Mouse (Mus musculus) T-helper 1 cell (primary cell): ENCODE results near the gene Arid3b.

Experiments used
- in situ Hi-C: fragments of 300-600 bp; cut with MboI, MseI; formaldehyde crosslinking; loops from one replicate; pipeline ENCODE4 v1.15.1; 2025; ENCODE audit warnings: high pct_unique_total_duplicates

Arid3b gene

DNA sequence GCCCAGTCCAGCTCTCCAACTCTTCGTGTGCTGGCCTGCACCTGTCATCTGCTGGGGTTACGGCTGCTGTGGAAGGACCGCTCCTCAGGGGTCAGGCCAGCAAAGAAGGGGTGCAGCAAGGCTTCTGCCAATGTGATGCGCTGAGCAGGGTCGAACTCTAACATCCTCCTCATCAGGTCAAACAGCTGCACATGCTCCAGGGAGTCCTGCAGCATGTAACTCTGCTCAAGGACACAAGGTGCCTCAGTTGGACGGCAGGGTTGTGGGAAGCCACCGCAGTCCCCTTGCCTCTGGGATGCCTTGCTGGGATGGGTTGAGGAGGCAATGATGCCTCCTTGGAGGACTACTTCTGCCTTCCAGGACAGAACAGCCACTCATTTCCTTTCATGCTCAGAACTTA is 85.7 kb downstream of the Arid3b start:
- in situ Hi-C loops = loop anchor here (10.0 kb wide), 1 partner anchor 86 kb away; no protein-coding TSS in a partner anchor

DNA sequence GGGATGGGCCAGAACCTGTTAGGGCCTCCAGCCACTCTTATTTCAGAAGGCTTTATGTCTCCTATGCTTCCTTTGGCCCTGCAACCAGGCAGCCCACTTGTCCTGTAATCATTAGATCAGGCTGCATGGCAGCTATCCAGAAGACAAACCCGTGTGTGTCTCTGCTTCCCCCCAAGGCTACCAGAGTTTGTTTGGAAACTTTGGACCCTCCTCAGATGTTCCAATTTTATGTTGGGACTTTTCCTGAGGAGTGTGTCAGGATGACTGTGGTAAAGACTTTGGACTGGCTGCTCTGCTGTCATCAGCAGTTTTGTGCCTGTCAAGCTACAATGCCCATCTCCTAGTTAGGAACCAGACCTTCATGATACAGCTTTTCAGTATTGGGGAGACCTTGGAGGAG is 87.8 kb downstream of the Arid3b start:
- in situ Hi-C loops = no loop called here

DNA sequence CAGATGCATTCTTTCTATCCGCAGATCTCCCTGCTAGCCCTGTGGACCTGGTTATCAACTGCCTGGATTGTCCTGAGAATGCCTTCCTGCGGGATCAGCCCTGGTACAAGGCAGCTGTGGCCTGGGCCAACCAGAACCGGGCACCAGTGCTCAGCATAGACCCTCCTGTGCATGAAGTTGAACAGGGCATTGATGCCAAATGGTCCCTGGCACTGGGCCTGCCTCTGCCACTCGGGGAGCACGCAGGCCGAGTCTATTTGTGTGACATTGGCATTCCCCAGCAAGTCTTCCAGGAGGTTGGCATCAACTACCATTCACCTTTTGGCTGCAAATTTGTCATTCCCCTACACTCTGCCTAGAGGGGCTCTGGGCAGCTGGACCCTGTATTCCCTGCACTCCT is 88.5 kb downstream of the Arid3b start:
- in situ Hi-C loops = no loop called here

DNA sequence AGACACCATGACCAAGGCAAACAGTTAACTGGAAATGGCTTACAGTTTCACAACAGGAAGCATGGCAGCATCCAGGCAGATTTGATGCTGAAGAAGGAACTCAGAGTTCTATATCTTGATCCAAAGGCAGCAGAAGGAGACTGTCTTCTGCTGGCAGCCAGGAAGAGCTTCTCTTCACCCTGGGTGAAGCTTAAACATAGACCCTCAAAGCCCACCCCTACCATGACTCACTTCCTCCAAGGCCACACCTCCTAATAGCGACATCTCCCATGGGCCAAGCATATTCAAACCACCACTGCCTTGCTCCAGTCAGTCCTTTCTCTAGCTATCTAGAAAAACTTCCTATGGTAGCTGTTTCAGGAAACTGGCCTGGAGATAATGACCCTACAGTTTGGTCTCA is 89.5 kb downstream of the Arid3b start:
- in situ Hi-C loops = no loop called here

DNA sequence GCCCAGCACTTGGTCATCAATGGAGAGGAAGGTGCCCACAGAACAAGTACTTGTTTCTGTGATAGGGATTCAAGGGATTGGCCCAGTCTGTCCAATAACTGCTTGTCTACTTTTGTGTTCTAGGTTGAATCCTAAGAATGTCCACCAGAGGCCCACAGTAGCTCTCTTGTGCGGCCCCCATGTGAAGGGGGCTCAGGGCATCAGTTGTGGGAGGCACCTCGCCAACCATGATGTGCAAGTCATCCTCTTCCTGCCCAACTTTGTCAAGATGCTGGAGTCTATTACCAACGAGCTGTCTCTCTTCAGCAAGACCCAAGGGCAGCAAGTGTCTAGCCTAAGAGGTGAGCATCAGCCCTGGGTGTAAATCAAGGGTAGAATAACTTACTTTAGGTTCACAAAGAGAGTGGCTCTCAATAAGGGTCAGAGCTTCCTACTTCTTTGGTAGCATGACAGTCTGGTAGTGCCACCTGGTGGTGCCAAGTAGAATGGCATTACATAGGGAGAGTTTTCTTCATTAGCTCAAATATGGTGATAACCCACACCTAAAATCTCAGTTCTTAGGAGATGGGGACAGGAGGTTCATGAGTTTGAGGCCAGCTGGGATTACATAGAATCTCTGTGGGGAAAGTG is 92.0 kb downstream of the Arid3b start:
- in situ Hi-C loops = no loop called here
